ENCODE assay signal across 11 mouse cellular contexts in the genomic region with DNA sequence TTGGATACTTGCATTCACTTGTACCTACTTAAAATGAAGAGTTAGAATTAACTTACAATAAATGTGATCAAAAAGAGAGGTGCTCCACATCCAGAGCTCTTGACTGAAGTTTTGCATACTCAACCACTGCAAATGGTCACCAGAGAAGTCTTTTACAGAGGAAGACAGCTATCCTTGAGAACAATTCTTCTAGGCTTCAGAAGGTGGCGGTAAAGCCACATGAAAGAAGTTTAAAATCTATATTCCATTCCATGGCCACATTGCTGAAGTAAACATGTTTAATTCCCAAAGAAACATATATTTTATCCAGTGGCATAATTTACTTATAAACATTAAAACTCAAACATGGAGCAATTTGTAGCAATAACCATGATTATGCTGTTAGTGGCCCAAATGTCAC.
A peak's percentile ranks its signal among the peaks of the same experiment; 100 is the strongest.
DNase-seq lines count a peak whose midpoint lies in the region; ATAC-seq and TF ChIP-seq lines count a peak whose summit lies in the region.
"Had no signal": no experiment of that assay in that cellular context is flagged by ENCODE, and none has a peak within 500 bp of the region (broad histone marks: within the 10 kb centered on the region; RNA-seq: fewer than 3 reads in every experiment).

No protein-coding gene starts in this region.

- TF ChIP-seq EP300 in heart, adult 2 months (IDR thresholded peaks at IDR 0.05; ENCODE audit: insufficient read depth, low read depth, low read length): no peak
- no peak for TF ChIP-seq EP300 in lung, postnatal 0 days (IDR thresholded peaks at IDR 0.05)

- DNase-seq in heart, adult 2 months: no peak
- no peak for DNase-seq in heart, adult 11 months
- DNase-seq in lung, postnatal 0 days (ENCODE audit: low spot score): peak; percentile 34
- DNase-seq in lung, adult 2 months: no peak
- DNase-seq in Muller cell, postnatal 12 days (ENCODE audit: inconsistent ontology term): peak; percentile 13
- peak; percentile 3 for DNase-seq in fibroblast of lung, adult 2 months (ENCODE audit: low read depth)
- no peak for DNase-seq in B cell, adult 2 months
- no peak for DNase-seq in gastrocnemius, postnatal 10 days
- DNase-seq: heart, adult 18-20 months had no signal

- WGBS in heart, adult 2 months: 56% methylated on average over 1 of the region's 1 CpGs
- 52% methylated on average over 1 of the region's 1 CpGs for WGBS in lung, postnatal 0 days
- WGBS in lung, adult 2 months: 68% methylated on average over 1 of the region's 1 CpGs

- H3K4me3 ChIP-seq in heart, adult 2 months: no peak overlapping the region
- H3K4me3 ChIP-seq in lung, postnatal 0 days (ENCODE audit: low read depth, low read length): no peak overlapping the region
- no peak overlapping the region for H3K4me3 ChIP-seq in lung, adult 2 months (replicated peaks; ENCODE audit: extremely low read depth, low read depth, low read length)
- H3K4me3 ChIP-seq: limb, embryonic 13.5 days; megakaryocyte, embryonic 14.5 days had no signal

- TF ChIP-seq CTCF in heart, adult 2 months (IDR thresholded peaks at IDR 0.05): peak; percentile 65
- TF ChIP-seq CTCF in lung, postnatal 0 days (IDR thresholded peaks at IDR 0.05): peak; percentile 58
- no peak for TF ChIP-seq CTCF in lung, adult 2 months (IDR thresholded peaks at IDR 0.05; ENCODE audit: insufficient read depth, low read length)

- no peak overlapping the region for H3K4me2 ChIP-seq in lung, postnatal 0 days (replicated peaks; ENCODE audit: low read depth, low read length)
- H3K4me2 ChIP-seq: limb, embryonic 13.5 days had no signal

- intact Hi-C loops in heart, adult 2 months (cut with DNase I): loop anchor here (5.0 kb wide), 1 partner anchor 177 kb away; no protein-coding TSS in a partner anchor

- H3K4me1 ChIP-seq in heart, adult 2 months (ENCODE audit: control insufficient read depth, insufficient read depth, low read length): no peaks in the 10 kb centered on the region
- H3K4me1 ChIP-seq in lung, postnatal 0 days (ENCODE audit: insufficient read depth, low read depth, low read length): no peaks in the 10 kb centered on the region
- no peaks in the 10 kb centered on the region for H3K4me1 ChIP-seq in lung, adult 2 months (ENCODE audit: control insufficient read depth, insufficient read depth, low read length)
- H3K4me1 ChIP-seq: limb, embryonic 13.5 days; megakaryocyte, embryonic 14.5 days had no signal

- no peaks in the 10 kb centered on the region for H3K9me3 ChIP-seq in lung, postnatal 0 days (ENCODE audit: low read length)
- H3K9me3 ChIP-seq: limb, embryonic 13.5 days; megakaryocyte, embryonic 14.5 days had no signal

- no peak for ATAC-seq in lung, postnatal 0 days

- H3K36me3 ChIP-seq in heart, adult 2 months (ENCODE audit: control insufficient read depth, insufficient read depth, low read length): no peaks in the 10 kb centered on the region
- no peaks in the 10 kb centered on the region for H3K36me3 ChIP-seq in lung, postnatal 0 days (ENCODE audit: insufficient read depth, low read length)
- H3K36me3 ChIP-seq: limb, embryonic 13.5 days had no signal

- no peak for TF ChIP-seq POLR2A in heart, adult 2 months (IDR thresholded peaks at IDR 0.05; ENCODE audit: insufficient read depth, low read depth, low read length)
- TF ChIP-seq POLR2A in lung, adult 2 months (IDR thresholded peaks at IDR 0.05; ENCODE audit: borderline replicate concordance, extremely low read depth, low read depth, low read length): no peak

- no peaks in the 10 kb centered on the region for H3K79me2 ChIP-seq in heart, adult 2 months (replicated peaks; ENCODE audit: control insufficient read depth, insufficient read depth, low read length)

- H3K9ac ChIP-seq in heart, adult 2 months (ENCODE audit: low read depth, low read length): no peak overlapping the region
- H3K9ac ChIP-seq in lung, postnatal 0 days (replicated peaks; ENCODE audit: low read depth): no peak overlapping the region
- H3K9ac ChIP-seq: limb, embryonic 13.5 days had no signal

- H3K27me3 ChIP-seq in heart, adult 2 months (ENCODE audit: control insufficient read depth, insufficient read depth, low read length): no peaks in the 10 kb centered on the region
- no peaks in the 10 kb centered on the region for H3K27me3 ChIP-seq in lung, postnatal 0 days (replicated peaks; ENCODE audit: insufficient read depth, low read length)
- H3K27me3 ChIP-seq: megakaryocyte, embryonic 14.5 days had no signal

- no peak overlapping the region for H3K27ac ChIP-seq in heart, adult 2 months
- no peak overlapping the region for H3K27ac ChIP-seq in lung, postnatal 0 days (ENCODE audit: low read length)
- H3K27ac ChIP-seq: limb, embryonic 13.5 days had no signal

Comparison
In these comparisons a context has a peak if more than half of its experiments do, and no peak if none do; other contexts are left out.
1. DNase-seq: peak in lung, postnatal 0 days (single experiment), Muller cell, postnatal 12 days (single experiment) and fibroblast of lung, adult 2 months (single experiment); none in heart, adult 2 months (0 of 2), heart, adult 11 months (single experiment), lung, adult 2 months (single experiment), B cell, adult 2 months (0 of 2) and gastrocnemius, postnatal 10 days (single experiment).